Mouse (Mus musculus): ENCODE data around the gene Pctp. TPM values are rescaled to one million over a fixed set of nuclear protein-coding genes. Genes with fewer than 3 reads are reported as not detected.

Pctp gene
- total RNA-seq, 4 experiments from 2014 or later: 3.5 to 5.1 (median 4.6) TPM

- no peak for DNase-seq (ENCODE audit: low spot score)
Observed at GRCm38 (mm10) chr11:90007791-90008531, 5.3 kb upstream of the Pctp start.

- DNase-seq (ENCODE audit: low spot score): no peak
Observed at GRCm38 (mm10) chr11:90006111-90006510, 3.4 kb upstream of the Pctp start.

- DNase-seq (ENCODE audit: low spot score): no peak
Observed at GRCm38 (mm10) chr11:90003386-90003785, 692 bp upstream of the Pctp start.

- DNase-seq (ENCODE audit: low spot score): no peak
Observed at GRCm38 (mm10) chr11:90002987-90003348, 274 bp upstream of the Pctp start.

GRCm38 (mm10) chr11:90001396-90002230, 1.1 kb downstream of the Pctp start:
- no peak for DNase-seq (ENCODE audit: low spot score)

- no peak for DNase-seq (ENCODE audit: low spot score)
Observed at GRCm38 (mm10) chr11:90000666-90001065, 2.0 kb downstream of the Pctp start.

- DNase-seq (ENCODE audit: low spot score): no peak
Observed at GRCm38 (mm10) chr11:89998996-89999770, 3.5 kb downstream of the Pctp start.

GRCm38 (mm10) chr11:89996856-89997255, 5.8 kb downstream of the Pctp start:
- DNase-seq (ENCODE audit: low spot score): no peak

GRCm38 (mm10) chr11:89996406-89996805, 6.3 kb downstream of the Pctp start:
- DNase-seq (ENCODE audit: low spot score): no peak

- DNase-seq (ENCODE audit: low spot score): no peak
Observed at GRCm38 (mm10) chr11:89995596-89995995, 7.1 kb downstream of the Pctp start.

GRCm38 (mm10) chr11:89994706-89995105, 8.0 kb downstream of the Pctp start:
- DNase-seq (ENCODE audit: low spot score): no peak

- DNase-seq (ENCODE audit: low spot score): no peak
Observed at GRCm38 (mm10) chr11:89991661-89992060, 11.0 kb downstream of the Pctp start.

- DNase-seq (ENCODE audit: low spot score): peak; percentile 76
Observed at GRCm38 (mm10) chr11:89988936-89989589, 13.6 kb downstream of the Pctp start.

- DNase-seq (ENCODE audit: low spot score): no peak
Observed at GRCm38 (mm10) chr11:89986516-89986915, 16.2 kb downstream of the Pctp start.

- no peak for DNase-seq (ENCODE audit: low spot score)
Observed at GRCm38 (mm10) chr11:89985200-89986187, 17.2 kb downstream of the Pctp start.

GRCm38 (mm10) chr11:89984436-89984835, 18.3 kb downstream of the Pctp start:
- no peak for DNase-seq (ENCODE audit: low spot score)

- DNase-seq (ENCODE audit: low spot score): no peak
Observed at GRCm38 (mm10) chr11:89982918-89983317, 19.8 kb downstream of the Pctp start.

- DNase-seq (ENCODE audit: low spot score): no peak
Observed at GRCm38 (mm10) chr11:89980106-89980505, 22.6 kb downstream of the Pctp start.

GRCm38 (mm10) chr11:89978914-89979818, 23.5 kb downstream of the Pctp start:
- no peak for DNase-seq (ENCODE audit: low spot score)

Measured in heart, adult 8-10 months (tissue).